Mouse (Mus musculus): Measurements from ENCODE around the gene Leng8.

GRCm38 (mm10) chr7:4125306-4125705 is 11.5 kb upstream of the Leng8 start:
- TF ChIP-seq POLR2A (IDR thresholded peaks at IDR 0.05; ENCODE audit: low read depth, low read length) = no peak
- TF ChIP-seq CTCF (conservative IDR thresholded peaks at IDR 0.05; ENCODE audit: insufficient read depth, insufficient read length, low read depth, low read length) = no peak

All from kidney, adult 2 months (tissue).